Mouse (Mus musculus): ENCODE results near the gene Nfya. TPM values are rescaled to one million over a fixed set of nuclear protein-coding genes. Genes with fewer than 3 reads are reported as not detected.
"Not testable (repeated sequence)": the region's sequence is repeated elsewhere in the genome, so short reads cannot be mapped to it uniquely, and the experiment has no call there.

Nfya gene
- total RNA-seq, 4 experiments from 2014 or later, result 20.6 to 29.3 (median 24.4) TPM

DNA sequence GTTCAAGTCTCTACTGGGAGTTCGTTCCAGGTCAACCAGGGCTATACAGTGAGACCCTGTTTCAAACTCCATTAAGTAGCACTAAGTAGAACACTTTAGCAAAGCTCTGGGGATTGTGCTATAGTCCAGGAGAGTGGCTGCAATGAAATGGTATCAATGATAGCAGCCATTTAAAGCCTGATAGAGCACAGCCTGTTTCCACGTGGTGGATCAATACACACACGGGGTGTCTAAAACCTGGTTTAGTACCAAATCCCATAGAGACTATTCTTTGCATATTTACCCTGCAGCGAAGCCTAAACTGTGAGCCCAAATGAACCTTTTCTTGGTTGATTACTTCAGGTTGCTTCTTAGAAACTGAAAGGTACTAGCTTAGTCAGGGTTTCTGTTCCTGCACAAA, 8.0 kb downstream of the Nfya start:
- no peak for DNase-seq (ENCODE audit: low spot score in 2 of 2)

DNA sequence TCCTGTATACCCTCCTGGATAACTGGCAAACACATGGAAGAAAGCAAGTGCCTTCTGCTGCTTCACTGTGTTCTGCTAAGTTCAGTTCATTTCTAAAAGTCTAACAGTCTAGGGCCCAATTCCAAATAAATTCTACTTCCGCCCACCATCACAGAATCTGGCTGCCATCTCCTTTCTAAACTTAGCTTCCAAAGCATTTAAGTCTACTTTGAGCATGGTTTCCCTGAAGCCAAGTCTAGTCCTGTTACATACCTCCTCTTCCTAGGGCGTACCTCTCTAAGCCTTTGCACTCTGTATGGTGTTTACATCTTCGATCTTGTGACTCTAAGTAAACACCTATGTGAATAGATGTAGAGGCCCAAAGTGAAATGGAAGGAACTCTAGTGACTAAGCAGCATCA, 17.1 kb downstream of the Nfya start:
- DNase-seq (ENCODE audit: low spot score in 2 of 2), result peak in 1 of 2 experiments; percentile 77

DNA sequence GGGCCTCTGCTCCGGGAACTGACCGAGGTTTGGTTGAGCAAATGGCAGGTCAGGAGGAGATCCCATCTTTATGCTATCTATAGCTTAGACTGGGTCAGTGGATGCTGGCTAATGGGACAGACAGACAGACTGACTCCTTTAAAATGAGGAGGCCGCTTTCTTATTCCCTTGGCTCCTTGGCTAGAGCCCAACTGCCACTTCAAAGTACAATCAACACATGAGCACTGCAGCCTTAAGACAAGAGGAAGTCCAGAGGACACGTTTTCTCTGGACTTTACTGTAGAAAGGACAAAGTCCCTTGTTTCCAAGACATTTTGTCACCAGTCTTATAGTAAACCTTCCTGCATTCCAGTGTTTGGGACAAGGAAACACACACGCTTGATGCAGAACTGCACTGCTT, 18.3 kb downstream of the Nfya start:
- no peak for DNase-seq (ENCODE audit: low spot score in 2 of 2)

DNA sequence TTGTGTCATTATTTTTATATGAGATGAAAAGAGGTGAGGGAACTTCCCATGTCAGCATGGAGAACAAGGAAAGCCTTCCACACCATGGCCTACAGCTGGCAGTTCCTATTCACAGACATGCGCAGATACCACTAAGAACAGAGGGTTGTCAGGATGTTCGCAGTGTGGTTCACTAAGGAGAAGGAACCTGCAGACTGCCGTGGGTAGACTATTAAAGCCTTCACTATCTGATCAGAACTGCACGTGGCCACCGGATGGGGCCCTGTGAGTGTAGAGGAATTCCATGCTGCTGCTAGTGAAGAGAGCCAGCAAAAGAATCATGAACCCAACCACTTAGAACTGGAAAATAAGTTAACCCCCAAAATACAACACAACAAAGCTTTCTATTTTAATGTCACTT, 20.3 kb downstream of the Nfya start:
- DNase-seq (ENCODE audit: low spot score in 2 of 2), result no peak

DNA sequence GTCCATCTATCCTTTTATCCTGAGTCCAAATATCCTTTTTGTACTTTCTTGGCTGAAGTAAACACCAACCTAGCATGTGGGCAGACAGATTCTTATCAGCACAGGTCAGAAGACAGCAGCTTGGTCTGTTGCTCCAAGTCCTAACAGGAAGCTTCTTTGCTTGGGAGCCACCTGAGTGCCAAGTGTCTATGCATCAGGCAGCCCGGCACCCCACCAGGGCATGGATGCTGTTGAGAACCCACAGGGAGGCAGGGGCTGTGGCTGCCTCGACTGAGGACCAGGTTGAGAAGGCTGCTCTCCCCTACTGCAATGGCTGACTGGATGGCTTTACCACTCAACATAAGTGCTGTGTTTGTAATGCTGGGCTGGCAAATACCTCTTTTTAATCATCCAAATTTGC, 21.0 kb downstream of the Nfya start:
- DNase-seq (ENCODE audit: low spot score in 2 of 2), result no peak

DNA sequence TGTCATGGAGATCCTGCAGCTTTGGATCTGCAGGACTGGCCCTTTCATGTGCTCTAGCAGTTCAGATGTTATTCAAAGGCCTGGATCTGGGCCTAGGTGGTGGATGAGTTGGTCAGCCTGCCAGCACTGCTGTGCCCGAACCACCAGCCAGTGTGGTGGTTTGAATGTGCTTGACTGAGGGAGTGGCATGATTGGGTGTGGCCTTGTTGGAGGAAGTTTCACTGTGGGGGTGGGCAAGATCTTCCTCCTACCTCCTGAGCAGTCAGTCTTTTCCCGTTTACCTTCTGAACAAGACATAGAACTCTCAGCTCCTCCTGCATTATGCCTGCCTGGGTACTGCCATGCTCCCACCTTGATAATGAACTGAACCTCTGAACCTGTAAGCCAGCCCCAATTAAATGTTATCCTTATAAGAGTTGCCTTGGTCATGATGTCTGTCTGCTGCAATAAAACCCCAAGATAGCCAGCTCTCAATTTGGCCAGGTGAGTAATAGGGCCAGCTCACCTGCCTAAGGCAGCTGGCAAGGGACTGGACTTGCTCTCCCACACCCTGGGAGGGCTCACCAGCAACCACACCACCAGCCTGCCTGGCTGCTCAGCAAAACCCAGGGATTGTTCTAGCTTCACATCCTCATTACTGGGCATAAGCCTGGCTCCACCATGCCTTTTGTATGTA, 23.8 kb downstream of the Nfya start:
- no peak for DNase-seq (ENCODE audit: low spot score in 2 of 2)

DNA sequence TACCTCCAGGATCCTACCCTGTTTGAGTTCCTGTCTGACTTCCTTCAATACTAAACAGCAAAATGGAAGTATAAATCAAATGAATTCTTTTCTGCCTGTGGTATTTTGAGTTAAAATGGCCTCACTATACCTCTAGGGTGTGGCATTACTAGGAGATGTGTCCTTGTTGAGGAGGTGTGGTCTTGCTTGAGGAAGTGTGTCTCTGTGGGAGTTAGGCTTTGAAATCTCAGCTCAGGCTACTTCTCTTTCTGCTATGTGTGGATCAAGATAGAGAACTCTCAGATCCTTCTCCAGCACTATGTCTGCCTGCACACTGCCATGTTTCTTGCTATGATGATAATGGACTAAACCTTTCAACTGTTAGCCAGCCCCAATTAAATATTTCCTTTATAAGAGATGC, 30.7 kb downstream of the Nfya start:
- no peak for DNase-seq (ENCODE audit: low spot score in 2 of 2)

DNA sequence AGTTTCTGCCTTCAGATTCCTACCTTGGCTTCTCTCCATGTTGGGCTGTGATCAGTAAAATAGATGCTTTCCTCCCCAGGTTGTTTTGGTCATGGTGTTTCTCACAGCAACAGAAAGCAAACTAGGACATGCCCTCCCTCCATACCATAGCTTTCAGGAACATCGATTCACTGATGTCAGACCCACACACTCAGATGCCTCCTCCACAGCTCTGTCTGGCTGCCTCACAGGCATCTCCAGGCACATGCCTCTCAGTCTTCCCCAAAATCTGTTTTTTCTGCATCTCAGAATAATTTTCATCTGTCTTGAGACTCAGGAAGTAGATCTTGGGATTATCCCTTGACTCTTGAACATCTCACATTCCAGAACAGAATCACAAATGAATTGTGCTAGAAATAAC, 33.6 kb downstream of the Nfya start:
- peak in 1 of 2 experiments; percentile 39 for DNase-seq (ENCODE audit: low spot score in 2 of 2)

DNA sequence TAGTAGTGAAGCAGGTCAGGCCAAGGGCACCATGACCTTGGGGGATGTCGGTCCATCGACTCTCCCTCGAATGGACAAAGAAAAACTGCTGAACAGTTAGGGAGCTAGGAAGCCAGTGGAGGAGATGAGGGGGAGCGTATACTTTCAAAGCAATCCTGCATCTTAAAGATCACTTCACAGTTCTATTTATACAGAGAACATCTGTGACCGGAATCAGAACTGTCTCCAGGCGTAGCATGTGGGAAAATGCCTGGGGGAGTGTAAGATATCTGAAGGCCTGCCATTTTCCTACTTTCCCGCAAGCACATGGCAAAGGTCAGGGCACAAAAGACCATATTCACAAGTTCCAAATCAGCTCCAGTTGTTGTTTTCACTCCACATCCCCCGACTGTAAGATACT, 36.7 kb downstream of the Nfya start:
- DNase-seq (ENCODE audit: low spot score in 2 of 2), result peak in 1 of 2 experiments; percentile 54

DNA sequence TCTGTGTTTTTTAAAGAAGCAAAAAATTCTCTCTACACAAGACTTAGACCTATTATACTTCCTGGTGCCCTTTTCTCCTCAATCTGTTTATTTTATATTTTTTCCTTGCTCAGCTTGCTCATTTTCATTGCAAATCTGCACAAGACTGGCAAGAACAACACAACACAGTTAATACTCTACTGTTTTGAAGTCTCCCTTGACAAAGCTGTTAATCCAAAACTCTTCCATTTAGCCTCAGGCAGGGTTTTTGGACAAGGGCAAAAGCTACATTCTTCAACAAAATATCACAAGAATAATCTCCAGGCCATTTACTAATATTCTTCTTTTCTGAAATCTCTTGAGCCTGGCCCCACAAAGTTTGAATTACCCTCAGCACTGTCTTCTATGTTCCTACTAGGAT, 38.1 kb downstream of the Nfya start:
- no peak for DNase-seq (ENCODE audit: low spot score in 2 of 2)

DNA sequence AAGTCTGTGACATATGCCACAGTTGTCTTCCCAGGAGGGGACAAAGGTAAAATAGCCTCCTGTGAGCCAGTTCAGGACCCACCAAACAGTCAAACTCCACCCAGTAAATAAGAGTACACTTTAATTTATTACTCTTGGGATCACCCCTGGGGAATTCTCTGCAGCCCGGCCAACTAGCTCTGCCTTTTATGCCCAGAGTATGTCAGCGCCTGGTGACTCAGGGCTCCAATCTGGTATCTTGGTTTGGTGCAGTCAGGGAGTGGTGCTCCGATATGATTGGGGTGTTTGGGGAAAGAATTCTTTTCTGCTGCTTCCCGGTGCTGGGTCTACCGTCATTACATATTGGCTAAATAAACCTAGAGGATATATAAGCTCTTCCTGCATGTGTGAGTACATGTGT, 42.9 kb downstream of the Nfya start:
- DNase-seq (ENCODE audit: low spot score in 2 of 2), result no peak

DNA sequence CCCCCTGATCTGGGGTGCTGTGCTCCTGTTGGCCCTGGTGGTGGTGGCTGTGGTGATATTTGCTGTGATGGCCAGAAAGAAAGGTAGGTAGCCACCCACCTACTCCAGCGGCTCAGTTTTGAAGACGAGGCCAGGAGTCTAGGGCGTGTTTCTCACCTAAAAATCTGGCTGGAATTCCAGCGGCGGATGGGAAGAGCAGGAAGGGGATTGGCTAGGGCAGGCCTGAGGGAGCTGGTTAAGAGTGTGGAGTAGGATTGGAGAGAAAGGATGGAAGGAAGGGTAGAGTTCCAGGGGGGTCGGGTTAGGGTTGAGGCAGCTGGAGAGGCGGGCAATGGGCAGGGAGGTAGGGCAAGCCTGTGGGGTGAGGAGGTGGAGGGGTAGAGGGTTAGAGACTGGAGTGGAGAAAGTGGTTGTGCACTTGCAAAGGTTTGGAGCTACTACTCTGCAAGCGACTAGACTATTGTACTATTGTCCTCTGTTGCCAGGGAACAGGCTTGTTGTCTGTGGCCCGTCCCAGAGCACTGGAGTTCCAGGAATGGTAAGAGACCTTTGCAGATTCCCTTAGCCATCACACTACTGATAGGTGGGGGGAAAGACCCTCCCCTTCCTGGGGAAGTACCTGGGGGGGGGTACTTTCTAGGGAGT, 44.1 kb downstream of the Nfya start:
- no peak for DNase-seq (ENCODE audit: low spot score in 2 of 2)

DNA sequence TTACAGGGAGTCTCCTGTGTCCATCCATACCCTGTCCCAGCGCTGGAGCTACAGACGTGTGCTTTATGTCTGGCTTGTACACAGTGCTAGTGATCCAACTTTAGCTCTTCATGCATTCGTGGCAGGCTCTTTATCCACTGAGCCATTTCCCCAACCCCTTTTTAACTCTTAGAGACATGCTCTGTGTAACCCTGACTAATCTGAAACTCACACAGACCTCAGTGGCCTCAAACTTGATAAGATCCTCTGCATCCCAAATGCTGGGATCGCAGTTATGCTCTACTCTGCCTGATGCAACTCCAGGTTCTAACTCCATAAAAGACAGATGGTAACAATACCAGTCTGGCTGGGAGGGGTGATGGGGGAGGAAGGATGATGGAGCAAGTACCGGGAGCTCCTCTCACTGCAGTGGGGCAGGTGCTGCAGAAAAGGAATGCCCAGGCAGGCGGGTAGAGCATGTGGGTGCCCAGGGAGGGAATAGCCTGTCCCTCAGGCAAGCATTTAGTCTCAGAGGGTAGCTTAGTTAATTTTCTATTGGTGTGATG, 46.2 kb downstream of the Nfya start:
- DNase-seq (ENCODE audit: low spot score in 2 of 2), result no peak

DNA sequence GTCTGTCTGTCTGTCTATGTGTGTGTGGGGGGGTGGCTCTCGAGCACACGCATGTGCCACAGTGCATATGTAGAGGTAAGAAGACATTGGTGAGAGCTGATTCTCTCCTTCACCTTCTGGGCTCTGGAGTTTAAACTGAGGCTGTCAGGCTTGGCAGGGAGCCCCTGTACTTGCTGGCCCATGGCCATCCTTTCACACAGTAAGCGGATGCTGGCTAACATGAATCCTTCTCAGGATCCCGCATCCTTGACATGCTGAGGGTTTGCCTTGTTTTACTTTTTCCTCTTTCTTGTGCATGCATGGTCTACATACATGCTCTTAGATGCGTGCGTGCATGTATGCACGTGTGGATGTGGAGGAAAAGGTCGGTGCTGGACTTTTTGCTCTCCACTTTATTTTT, 46.7 kb downstream of the Nfya start:
- no peak for DNase-seq (ENCODE audit: low spot score in 2 of 2)

DNA sequence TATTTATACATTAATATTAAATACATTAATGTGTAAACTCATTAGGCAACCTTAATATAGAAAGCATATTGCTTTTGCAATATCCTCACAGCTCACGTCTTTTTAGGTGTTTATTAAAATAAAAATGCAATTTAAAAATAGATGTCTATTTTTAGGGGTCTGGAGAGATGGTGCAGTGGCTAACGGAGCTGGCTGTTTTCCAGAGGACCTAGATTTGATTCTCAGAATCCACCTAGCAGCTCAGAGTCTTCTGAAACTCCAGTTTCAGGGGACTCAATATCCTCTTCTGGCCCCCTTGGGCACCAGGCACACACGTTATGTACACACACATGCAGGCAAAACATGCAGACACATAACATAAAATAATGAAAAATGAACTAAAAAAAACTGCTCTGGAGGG, 47.4 kb downstream of the Nfya start:
- no peak for DNase-seq (ENCODE audit: low spot score in 2 of 2)

DNA sequence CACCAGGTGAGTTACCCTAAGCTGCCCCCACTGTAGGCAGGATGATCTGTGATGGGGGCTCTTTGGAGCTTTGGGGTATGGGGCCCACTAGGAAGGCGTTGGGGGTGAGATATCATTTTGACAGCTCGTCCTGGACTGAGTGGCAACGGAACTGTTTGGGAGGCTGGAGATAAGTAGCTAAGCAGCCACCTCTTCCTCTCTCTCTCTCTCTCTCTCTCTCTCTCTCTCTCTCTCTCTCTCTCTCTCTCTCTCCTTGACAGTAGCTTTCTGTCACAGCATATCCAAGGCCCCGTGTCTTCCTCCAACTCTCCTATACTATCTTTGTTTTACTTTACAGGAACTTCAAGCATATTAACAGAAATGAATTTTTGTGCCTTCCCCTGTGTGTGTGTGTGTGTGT, 49.2 kb downstream of the Nfya start:
- no peak for DNase-seq (ENCODE audit: low spot score in 2 of 2)

DNA sequence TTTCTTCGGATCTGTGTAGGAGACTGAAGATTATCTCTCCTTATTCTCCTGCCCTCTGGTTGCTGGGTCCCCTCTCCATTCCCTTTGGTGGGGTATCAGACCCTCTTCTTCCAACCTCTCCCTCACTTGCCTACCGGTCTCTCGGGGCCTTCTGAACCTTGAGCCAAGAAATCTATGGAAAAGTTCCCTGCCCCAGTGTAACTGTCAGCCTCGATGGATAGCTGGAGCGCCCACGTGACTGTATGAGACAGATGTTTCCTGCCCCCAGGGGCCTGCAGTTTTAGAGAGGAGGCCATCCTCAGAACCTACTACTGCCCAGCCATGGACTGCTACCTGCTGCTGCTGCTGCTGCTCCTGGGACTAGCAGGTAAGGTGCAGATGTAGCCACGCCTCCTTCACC, 50.1 kb downstream of the Nfya start, which contains the start of gene Treml1:
Gene Treml1, plus strand, starts transcription at position 301 of the 400 bp plus-strand sequence.
- no peak for DNase-seq (ENCODE audit: low spot score in 2 of 2)

DNA sequence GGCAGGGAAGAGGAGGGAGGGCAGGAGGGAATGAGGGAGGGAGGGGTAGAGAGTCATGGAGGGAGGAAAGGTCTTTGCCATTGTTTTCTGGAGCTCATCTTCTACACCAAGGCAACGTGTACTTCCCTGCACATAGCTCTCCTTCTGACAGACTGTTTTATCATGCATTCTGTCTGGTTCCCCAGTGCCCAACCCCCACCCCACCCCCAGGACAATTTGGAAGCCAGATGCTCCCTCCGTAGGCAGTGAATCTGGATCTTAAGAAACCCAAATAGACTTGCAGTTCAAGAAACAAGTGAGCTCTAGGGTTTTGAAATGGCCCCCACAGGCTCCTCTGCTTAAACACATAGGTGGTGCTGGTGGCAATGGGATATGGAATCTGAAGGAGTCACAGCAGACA, 51.8 kb downstream of the Nfya start:
- no peak for DNase-seq (ENCODE audit: low spot score in 2 of 2)

DNA sequence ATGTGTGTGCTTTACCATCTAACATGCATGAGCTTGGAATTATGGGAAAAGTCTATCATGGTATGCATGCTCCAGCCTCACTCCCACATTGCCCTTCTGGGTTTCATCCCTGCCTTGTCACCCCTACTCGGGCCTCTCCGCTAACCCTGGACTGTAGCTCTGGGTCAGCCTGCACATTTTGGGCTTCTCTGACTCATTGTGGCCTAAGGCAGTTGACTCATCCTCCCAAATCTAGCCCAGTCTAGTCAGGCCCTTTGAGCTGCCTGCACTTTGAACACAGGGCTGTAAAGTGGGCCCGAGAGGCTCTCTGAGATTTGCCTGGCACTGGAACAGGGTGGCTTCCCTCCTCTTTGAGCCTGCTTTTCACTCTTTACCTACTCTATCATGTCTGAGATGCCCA, 53.9 kb downstream of the Nfya start:
- DNase-seq (ENCODE audit: low spot score in 2 of 2), result no peak

DNA sequence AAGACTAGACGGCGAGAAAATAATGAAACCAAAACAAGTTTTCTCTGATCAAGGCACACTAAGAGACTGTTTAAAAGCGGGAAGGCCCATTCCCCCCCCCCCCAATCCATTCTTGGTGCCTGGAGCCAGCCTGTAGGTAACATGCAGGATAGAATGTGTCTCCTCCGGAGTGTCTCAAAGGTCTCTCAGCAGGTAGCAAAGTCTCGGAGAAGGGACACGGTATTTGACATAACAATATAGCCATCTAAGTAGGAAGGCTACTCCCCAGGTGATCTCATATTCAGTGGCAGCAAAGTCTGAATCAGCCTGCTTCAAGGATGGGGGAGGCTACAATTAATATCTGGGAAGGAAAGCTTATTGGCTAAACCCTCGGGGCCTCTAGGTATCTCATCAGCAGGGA, 56.7 kb downstream of the Nfya start:
- not testable (repeated sequence) for DNase-seq (ENCODE audit: low spot score in 2 of 2)

DNA sequence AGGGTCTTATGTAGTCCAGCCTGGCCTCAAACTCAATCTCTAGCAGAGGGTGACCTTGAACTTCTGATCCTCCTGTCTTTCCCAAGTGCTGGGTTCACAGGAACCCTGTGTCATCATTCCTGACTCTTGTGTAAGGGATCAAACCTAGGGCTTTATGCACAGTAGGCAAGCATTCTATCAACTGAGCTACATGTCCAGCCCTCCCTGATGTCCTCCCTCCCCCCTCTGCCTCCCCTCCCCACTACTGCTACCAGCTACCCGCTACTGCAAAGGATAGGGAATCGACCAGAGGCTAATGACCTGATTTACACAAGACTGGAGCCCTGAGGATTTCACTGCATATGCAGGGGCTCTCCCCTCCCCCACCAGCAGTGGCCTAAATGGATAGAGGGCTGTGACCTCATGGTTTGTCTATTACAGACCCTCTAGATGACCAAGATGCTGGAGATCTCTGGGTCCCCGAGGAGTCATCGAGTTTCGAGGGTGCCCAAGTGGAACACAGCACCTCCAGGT, 59.0 kb downstream of the Nfya start:
- no peak for DNase-seq (ENCODE audit: low spot score in 2 of 2)

DNA sequence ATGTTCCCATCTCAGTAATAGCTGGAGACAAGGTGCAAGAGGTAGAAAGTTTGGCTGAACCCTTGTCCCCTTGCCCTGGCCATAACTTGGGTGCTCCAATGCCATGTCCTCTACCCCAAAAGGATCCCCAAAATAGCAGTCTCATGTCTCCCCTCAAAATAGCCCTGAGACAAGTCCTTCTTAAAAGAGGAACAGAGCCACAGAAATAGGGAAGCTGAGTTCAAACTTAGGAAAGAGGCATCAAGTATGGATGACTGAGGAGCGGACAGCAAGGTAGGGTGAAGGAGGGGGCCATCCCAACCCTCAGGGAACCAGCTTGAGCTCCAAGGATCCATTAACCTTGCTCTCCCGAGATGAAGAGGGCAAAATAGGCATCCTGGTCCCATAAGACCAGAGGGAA, 62.4 kb downstream of the Nfya start:
- DNase-seq (ENCODE audit: low spot score in 2 of 2), result no peak

DNA sequence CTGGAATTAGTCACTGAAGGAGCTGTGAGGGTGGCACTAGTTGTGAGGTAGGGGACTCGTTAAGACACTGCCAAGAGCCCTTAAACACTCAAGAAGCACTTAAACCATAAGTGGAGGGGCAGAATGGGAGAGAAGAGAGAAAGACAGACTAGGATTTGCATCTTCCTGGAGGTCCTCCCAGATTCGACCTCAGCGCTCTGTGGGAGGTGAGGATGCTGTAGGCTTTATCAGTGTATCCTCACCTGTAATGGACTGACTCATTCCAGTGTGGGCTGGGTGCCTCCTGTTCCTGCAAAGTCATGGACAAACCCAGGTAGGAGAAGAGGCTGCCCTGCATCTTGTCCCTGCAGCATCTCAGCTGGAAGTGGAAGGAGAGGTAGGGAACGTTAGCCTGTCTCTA, 62.9 kb downstream of the Nfya start:
- DNase-seq (ENCODE audit: low spot score in 2 of 2), result peak in 1 of 2 experiments; percentile 59
